Comparison of ENCODE assay signal across 8 mouse cellular contexts in the genomic region with DNA sequence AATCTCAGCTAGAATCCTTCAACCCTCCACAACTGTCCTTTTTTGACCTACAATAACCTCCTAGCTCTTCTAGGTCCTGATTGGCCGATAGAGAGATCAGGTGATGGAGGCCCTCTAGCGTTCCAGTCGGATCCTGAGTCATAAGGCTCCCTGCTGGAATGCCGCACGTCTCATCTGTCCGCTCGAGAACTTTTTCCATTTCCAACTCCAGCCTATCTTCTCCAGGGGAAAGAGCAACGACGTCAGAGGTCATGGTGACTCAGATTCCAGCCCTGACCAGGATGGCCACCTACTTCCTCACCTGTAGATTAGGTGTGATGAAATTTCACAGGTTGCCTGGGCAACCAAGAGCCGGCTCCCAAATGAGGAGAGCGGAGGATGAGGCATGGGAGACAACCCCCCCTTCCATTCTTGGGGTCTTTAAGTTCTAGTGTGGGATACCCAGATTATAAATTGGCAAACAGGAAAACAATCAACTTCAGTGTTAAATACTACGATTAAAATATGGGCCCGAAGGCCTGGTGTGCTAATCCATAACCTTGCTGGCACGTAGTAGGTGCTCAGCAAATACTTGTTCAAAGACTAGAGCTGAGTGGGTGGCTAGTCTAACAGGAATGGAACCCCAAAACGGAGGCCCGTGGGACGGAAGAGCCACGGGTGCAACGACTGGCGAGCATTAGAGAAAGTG. TPM values are rescaled to one million over a fixed set of nuclear protein-coding genes. Genes with fewer than 3 reads are reported as not detected.
A peak's percentile ranks its signal among the peaks of the same experiment; 100 is the strongest.
DNase-seq lines count a peak whose midpoint lies in the region; ATAC-seq and TF ChIP-seq lines count a peak whose summit lies in the region.

No protein-coding gene starts in this region.

- TF ChIP-seq CTCF in lung, adult 2 months (IDR thresholded peaks at IDR 0.05; ENCODE audit: insufficient read depth, low read length) = 0 out of 2 replicates have a peak, but pooled peaks have one; percentile 17

- H3K27ac ChIP-seq in embryonic facial prominence, embryonic 14.5 days (replicated peaks; ENCODE audit: low read depth, low read length) = peak overlapping the region; percentile 69
- peak overlapping the region; percentile 93 for H3K27ac ChIP-seq in heart, embryonic 12.5 days (ENCODE audit: poor library complexity, severe bottlenecking)
- peak overlapping the region; percentile 86 for H3K27ac ChIP-seq in kidney, embryonic 15.5 days
- H3K27ac ChIP-seq in neural tube, embryonic 15.5 days (replicated peaks) = no peak overlapping the region

- peak overlapping the region; percentile 85 for H3K9ac ChIP-seq in embryonic facial prominence, embryonic 14.5 days (ENCODE audit: low read depth, low read length)
- peak overlapping the region; percentile 90 for H3K9ac ChIP-seq in heart, embryonic 12.5 days
- H3K9ac ChIP-seq in kidney, embryonic 15.5 days = peak overlapping the region; percentile 76
- peak overlapping the region; percentile 52 for H3K9ac ChIP-seq in neural tube, embryonic 15.5 days (replicated peaks)

- peak; percentile 94; the same call in 1 of the 2 replicates for TF ChIP-seq POLR2A in lung, adult 2 months (IDR thresholded peaks at IDR 0.05; ENCODE audit: borderline replicate concordance, extremely low read depth, low read depth, low read length)

- WGBS in embryonic facial prominence, embryonic 14.5 days = 18% methylated on average over 20 of the region's 20 CpGs
- 11% methylated on average over 20 of the region's 20 CpGs for WGBS in heart, embryonic 12.5 days
- 22% methylated on average over 20 of the region's 20 CpGs for WGBS in kidney, embryonic 15.5 days
- WGBS in lung, adult 2 months = 5% methylated on average over 20 of the region's 20 CpGs
- 26% methylated on average over 20 of the region's 20 CpGs for WGBS in neural tube, embryonic 15.5 days

- H3K36me3 ChIP-seq in embryonic facial prominence, embryonic 14.5 days (ENCODE audit: control insufficient read depth, insufficient read depth, low read length) = no peaks in the 10 kb centered on the region
- H3K36me3 ChIP-seq in heart, embryonic 12.5 days = no peaks in the 10 kb centered on the region
- no peaks in the 10 kb centered on the region for H3K36me3 ChIP-seq in kidney, embryonic 15.5 days
- H3K36me3 ChIP-seq in neural tube, embryonic 15.5 days = no peaks in the 10 kb centered on the region

- H3K9me3 ChIP-seq in embryonic facial prominence, embryonic 14.5 days (ENCODE audit: control insufficient read depth, low read length) = no peaks in the 10 kb centered on the region
- no peaks in the 10 kb centered on the region for H3K9me3 ChIP-seq in heart, embryonic 12.5 days (replicated peaks)
- H3K9me3 ChIP-seq in kidney, embryonic 15.5 days (replicated peaks) = no peaks in the 10 kb centered on the region
- no peaks in the 10 kb centered on the region for H3K9me3 ChIP-seq in neural tube, embryonic 15.5 days (replicated peaks)

- peaks cover 8% of the 10 kb centered on the region; the same call in 1 of the 2 replicates for H3K4me1 ChIP-seq in embryonic facial prominence, embryonic 14.5 days (ENCODE audit: control insufficient read depth, insufficient read depth, low read length)
- peaks cover 29% of the 10 kb centered on the region for H3K4me1 ChIP-seq in heart, embryonic 12.5 days (replicated peaks)
- H3K4me1 ChIP-seq in kidney, embryonic 15.5 days = peaks cover 45% of the 10 kb centered on the region
- H3K4me1 ChIP-seq in lung, adult 2 months (ENCODE audit: control insufficient read depth, insufficient read depth, low read length) = peaks cover 5% of the 10 kb centered on the region; the same call in 1 of the 2 replicates
- H3K4me1 ChIP-seq in neural tube, embryonic 15.5 days = peaks cover 18% of the 10 kb centered on the region

- no peaks in the 10 kb centered on the region for H3K27me3 ChIP-seq in embryonic facial prominence, embryonic 14.5 days (replicated peaks; ENCODE audit: control insufficient read depth, insufficient read depth, low read length)
- H3K27me3 ChIP-seq in heart, embryonic 12.5 days (replicated peaks) = no peaks in the 10 kb centered on the region
- H3K27me3 ChIP-seq in kidney, embryonic 15.5 days = no peaks in the 10 kb centered on the region
- H3K27me3 ChIP-seq in neural tube, embryonic 15.5 days (replicated peaks) = peaks cover 7% of the 10 kb centered on the region; the same call in 1 of the 2 replicates

- peak overlapping the region; percentile 66 for H3K4me3 ChIP-seq in embryonic facial prominence, embryonic 14.5 days (ENCODE audit: low read depth, low read length)
- H3K4me3 ChIP-seq in heart, embryonic 12.5 days = peak overlapping the region; percentile 62
- H3K4me3 ChIP-seq in kidney, embryonic 15.5 days (replicated peaks) = peak overlapping the region; percentile 57
- H3K4me3 ChIP-seq in lung, adult 2 months (replicated peaks; ENCODE audit: extremely low read depth, low read depth, low read length) = peak overlapping the region; percentile 72
- peak overlapping the region; percentile 45 for H3K4me3 ChIP-seq in neural tube, embryonic 15.5 days (replicated peaks)

- ATAC-seq in embryonic facial prominence, embryonic 14.5 days (ENCODE audit: low read depth) = peak; percentile 74
- ATAC-seq in heart, embryonic 12.5 days (ENCODE audit: insufficient number of reproducible peaks, low FRiP score) = peak; percentile 62
- peak; percentile 27; the same call in 1 of the 2 replicates for ATAC-seq in kidney, embryonic 15.5 days (replicated peaks; ENCODE audit: low FRiP score)
- no peak for ATAC-seq in neural tube, embryonic 15.5 days (ENCODE audit: low FRiP score)

- H3K4me2 ChIP-seq in embryonic facial prominence, embryonic 14.5 days (ENCODE audit: low read depth, low read length) = peak overlapping the region; percentile 98
- H3K4me2 ChIP-seq in heart, embryonic 12.5 days = peak overlapping the region; percentile 91
- peak overlapping the region; percentile 91 for H3K4me2 ChIP-seq in kidney, embryonic 15.5 days
- H3K4me2 ChIP-seq in neural tube, embryonic 15.5 days = peak overlapping the region; percentile 84

- peak; percentile 66 to 70 for DNase-seq in B cell, adult 2 months
- peak; percentile 84 for DNase-seq in ZHBTc4 (ENCODE audit: low read depth, low spot score)
- DNase-seq in embryonic facial prominence, embryonic 14.5 days (ENCODE audit: low spot score) = peak; percentile 80
- peak; percentile 74 for DNase-seq in lung, adult 2 months
- DNase-seq in thymus, postnatal 4 days = peak; percentile 48

RNA-seq across cellular contexts. Expression of a gene that starts 0.4 kb away (rescaled TPM):
- polyA plus RNA-seq in embryonic facial prominence, embryonic 14.5 days (2014; fragmentation: Nextera tagmentation; extraction: Ambion mirVana) = 3.8 and 4.7 TPM in 2 replicates
- 5.4 and 5.5 TPM in 2 replicates for polyA plus RNA-seq in heart, embryonic 12.5 days (2016; fragmentation: Nextera tagmentation; extraction: Ambion mirVana)
- 5.6 and 6.1 TPM in 2 replicates for polyA plus RNA-seq in kidney, embryonic 15.5 days (2015; fragmentation: Nextera tagmentation; extraction: Ambion mirVana)
- polyA plus RNA-seq in lung, adult 2 months (2012; rRNA removed) = 14.7 and 15.1 TPM in 2 replicates
- 1.2 and 3.7 TPM in 2 replicates for polyA plus RNA-seq in neural tube, embryonic 15.5 days (2015; fragmentation: Nextera tagmentation; extraction: Ambion mirVana)

RNA-seq across cellular contexts. Expression of a gene that starts 5.4 kb away (rescaled TPM):
- not detected in 2 replicates for polyA plus RNA-seq in embryonic facial prominence, embryonic 14.5 days (2014; fragmentation: Nextera tagmentation; extraction: Ambion mirVana)
- not detected in 2 replicates for polyA plus RNA-seq in heart, embryonic 12.5 days (2016; fragmentation: Nextera tagmentation; extraction: Ambion mirVana)
- 6.3 and 8.2 TPM in 2 replicates for polyA plus RNA-seq in kidney, embryonic 15.5 days (2015; fragmentation: Nextera tagmentation; extraction: Ambion mirVana)
- 74.5 and 93.5 TPM in 2 replicates for polyA plus RNA-seq in lung, adult 2 months (2012; rRNA removed)
- polyA plus RNA-seq in neural tube, embryonic 15.5 days (2015; fragmentation: Nextera tagmentation; extraction: Ambion mirVana) = 3.5 TPM in 1 of 2 replicates, not detected in the other

RNA-seq across cellular contexts. Expression of a gene that starts 58.5 kb away (rescaled TPM):
- polyA plus RNA-seq in embryonic facial prominence, embryonic 14.5 days (2014; fragmentation: Nextera tagmentation; extraction: Ambion mirVana) = 4.0 and 4.1 TPM in 2 replicates
- polyA plus RNA-seq in heart, embryonic 12.5 days (2016; fragmentation: Nextera tagmentation; extraction: Ambion mirVana) = 3.6 and 3.8 TPM in 2 replicates
- 2.5 and 3.5 TPM in 2 replicates for polyA plus RNA-seq in kidney, embryonic 15.5 days (2015; fragmentation: Nextera tagmentation; extraction: Ambion mirVana)
- polyA plus RNA-seq in lung, adult 2 months (2012; rRNA removed) = 8.4 and 9.1 TPM in 2 replicates
- polyA plus RNA-seq in neural tube, embryonic 15.5 days (2015; fragmentation: Nextera tagmentation; extraction: Ambion mirVana) = 2.2 and 3.7 TPM in 2 replicates
